Mouse (Mus musculus): ENCODE data around the gene Naa80. TPM values are rescaled to one million over a fixed set of nuclear protein-coding genes. Genes with fewer than 3 reads are reported as not detected.
A peak's percentile ranks its signal among the peaks of the same experiment; 100 is the strongest.

The Naa80 gene
- polyA plus RNA-seq, 1 experiment from 2014 or later = 15.1 TPM

DNA sequence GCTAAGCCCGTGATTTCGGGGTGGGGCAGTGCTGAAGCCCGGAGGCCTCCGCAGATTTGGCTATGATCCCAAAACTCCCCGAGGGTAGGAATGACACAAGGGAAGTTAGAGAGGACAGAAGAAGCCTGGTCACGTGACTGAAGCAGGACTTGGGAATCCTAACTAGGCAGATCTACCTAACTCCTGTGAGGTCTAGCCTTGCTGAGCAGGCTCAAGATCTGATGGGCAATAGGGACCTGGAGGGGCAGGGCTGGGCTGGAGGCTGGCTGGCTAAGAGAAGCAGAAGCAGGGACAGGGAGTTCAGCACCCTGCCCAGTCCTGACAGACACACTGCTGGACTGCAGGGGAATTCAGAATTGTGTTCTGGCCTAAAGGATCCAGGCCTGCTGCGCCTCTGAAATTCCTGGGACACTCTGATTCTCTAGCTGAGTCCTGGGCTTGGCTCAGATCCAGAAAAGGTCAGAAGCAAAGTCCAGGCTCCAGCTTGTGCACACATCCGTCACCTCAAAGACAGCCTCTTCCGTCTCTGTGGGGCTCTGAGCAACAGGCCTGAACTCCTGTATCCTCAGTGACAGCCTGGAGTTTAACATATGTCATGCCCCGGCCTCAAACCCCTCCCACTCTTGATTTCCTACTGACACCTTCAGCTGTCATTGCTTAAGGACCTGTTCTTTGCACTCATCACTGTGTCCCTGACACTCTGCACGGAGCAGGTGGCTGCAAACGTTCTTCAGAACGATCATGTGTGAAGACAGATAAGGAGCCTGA is 40.3 kb downstream of the Naa80 start:
- Histone ChIP-seq H3K27me3 (replicated peaks) (no peaks in the 10 kb centered on the region), H3K4me1 (replicated peaks) (peaks cover 29% of the 10 kb centered on the region), H3K36me3 (peaks cover 31% of the 10 kb centered on the region), H3K9me3 (no peaks in the 10 kb centered on the region), H3K4me2 (replicated peaks) (0 out of 2 replicates have a peak overlapping the region, but pooled peaks have one; percentile 1), H3K9ac (peak overlapping the region; percentile 10; the same call in 1 of the 2 replicates), H3K4me3 (replicated peaks) (no peak overlapping the region), H3K27ac (peak overlapping the region; percentile 87)
- 21% methylated on average over 13 of the region's 13 CpGs for WGBS
- ATAC-seq = peak; percentile 84

DNA sequence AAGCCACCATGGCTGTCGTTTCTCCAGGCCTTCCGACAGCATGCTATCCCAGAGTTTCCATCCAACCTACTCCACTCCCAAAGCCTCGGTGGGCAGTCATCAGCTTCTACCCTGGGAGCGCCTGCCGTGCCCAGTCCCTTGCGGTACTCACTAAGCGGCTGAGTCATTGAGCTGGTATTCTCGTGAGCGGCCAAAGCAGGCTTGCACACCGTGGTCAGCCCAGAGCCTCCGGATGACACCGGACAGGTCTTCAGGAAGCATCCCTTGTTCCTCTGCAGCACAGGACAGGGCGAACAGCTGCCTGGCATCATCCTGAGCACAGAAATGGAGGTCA is 40.8 kb downstream of the Naa80 start:
- H3K27ac ChIP-seq = peak overlapping the region; percentile 87
- H3K36me3 ChIP-seq = peaks cover 32% of the 10 kb centered on the region
- ATAC-seq = peak; percentile 27
- peaks cover 31% of the 10 kb centered on the region for H3K4me1 ChIP-seq (replicated peaks)
- no peaks in the 10 kb centered on the region for H3K27me3 ChIP-seq (replicated peaks)
- H3K4me2 ChIP-seq (replicated peaks) = no peak overlapping the region; the same call in 1 of the 2 replicates
- 54% methylated on average over 13 of the region's 13 CpGs for WGBS
- H3K4me3 ChIP-seq (replicated peaks) = no peak overlapping the region
- H3K9ac ChIP-seq = no peak overlapping the region
- H3K9me3 ChIP-seq = no peaks in the 10 kb centered on the region

DNA sequence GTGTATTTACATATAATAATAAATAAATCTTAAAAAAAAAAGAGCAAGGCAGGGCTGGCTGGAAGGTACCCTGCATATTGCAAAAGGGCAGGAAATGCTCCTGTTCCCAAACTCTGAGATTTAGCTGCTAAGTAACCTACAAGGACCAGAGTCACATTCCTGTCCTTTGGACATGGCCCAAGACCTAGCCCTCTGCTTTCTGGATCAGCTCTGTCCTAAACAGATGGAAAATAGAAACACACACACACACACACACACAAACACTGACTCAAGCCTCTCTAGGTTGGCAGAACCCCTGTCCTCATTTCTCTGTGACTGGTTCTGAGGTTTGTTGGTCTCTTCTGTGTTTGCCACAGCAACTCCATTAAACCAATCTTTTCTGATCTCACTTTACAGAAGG is 42.3 kb downstream of the Naa80 start:
- Histone ChIP-seq H3K4me1 (replicated peaks) (peaks cover 42% of the 10 kb centered on the region), H3K27ac (no peak overlapping the region), H3K27me3 (replicated peaks) (no peaks in the 10 kb centered on the region), H3K4me3 (replicated peaks) (no peak overlapping the region), H3K9me3 (no peaks in the 10 kb centered on the region), H3K9ac (no peak overlapping the region), H3K4me2 (replicated peaks) (no peak overlapping the region), H3K36me3 (peaks cover 23% of the 10 kb centered on the region)
- ATAC-seq = no peak

DNA sequence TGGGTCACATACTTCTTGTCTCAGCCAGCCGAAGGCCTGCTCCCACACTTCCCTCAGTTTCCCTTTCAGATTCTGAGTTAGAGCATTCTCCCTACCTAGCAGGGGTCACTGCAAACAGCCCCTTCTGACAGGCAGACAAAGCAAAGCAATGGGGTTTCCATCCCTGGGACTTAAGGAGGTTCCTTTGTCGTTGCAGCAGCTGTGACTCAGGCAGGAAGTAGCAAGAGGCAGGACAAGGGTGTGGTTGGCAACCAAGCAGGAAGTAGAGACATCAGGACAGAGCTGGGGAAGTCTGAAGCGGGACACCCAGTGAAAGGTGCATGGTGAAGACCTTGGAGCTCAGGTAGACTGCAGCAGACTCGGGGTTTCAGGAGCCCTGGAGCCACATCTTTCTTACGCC is 45.9 kb downstream of the Naa80 start:
- H3K27me3 ChIP-seq (replicated peaks) = no peaks in the 10 kb centered on the region
- H3K36me3 ChIP-seq = peaks cover 9% of the 10 kb centered on the region; the same call in 1 of the 2 replicates
- 0 out of 2 replicates have a peak overlapping the region, but pooled peaks have one; percentile 3 for H3K27ac ChIP-seq
- peaks cover 64% of the 10 kb centered on the region for H3K4me1 ChIP-seq (replicated peaks)
- H3K4me2 ChIP-seq (replicated peaks) = no peak overlapping the region
- H3K9ac ChIP-seq = no peak overlapping the region
- H3K9me3 ChIP-seq = no peaks in the 10 kb centered on the region
- ATAC-seq = 0 out of 2 replicates have a peak, but pooled peaks have one; percentile 22
- 64% methylated on average over 5 of the region's 5 CpGs for WGBS
- no peak overlapping the region for H3K4me3 ChIP-seq (replicated peaks)

DNA sequence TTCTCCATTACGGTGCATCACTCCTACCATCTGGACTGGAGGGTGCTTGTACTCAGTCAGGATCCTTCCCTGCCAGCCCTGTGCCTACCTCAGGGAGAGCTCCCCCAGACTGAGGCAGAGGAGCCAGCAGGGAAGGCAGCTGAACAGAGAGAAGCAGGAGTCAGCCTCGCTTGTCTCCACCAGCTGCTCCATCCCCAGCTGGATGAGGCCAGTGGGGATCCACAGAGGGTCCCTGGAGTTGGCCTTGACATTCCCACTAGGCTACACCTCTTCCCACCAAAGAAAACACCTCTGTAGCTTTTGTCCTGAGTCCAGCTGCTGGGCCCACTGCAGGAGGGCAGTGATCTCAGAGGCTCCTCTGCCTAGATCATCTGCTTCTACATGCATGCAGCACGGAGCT is 46.3 kb downstream of the Naa80 start:
- Histone ChIP-seq H3K9ac (no peak overlapping the region), H3K4me3 (replicated peaks) (no peak overlapping the region), H3K27ac (0 out of 2 replicates have a peak overlapping the region, but pooled peaks have one; percentile 3), H3K36me3 (peaks cover 5% of the 10 kb centered on the region; the same call in 1 of the 2 replicates), H3K4me1 (replicated peaks) (peaks cover 64% of the 10 kb centered on the region), H3K4me2 (replicated peaks) (no peak overlapping the region), H3K9me3 (no peaks in the 10 kb centered on the region), H3K27me3 (replicated peaks) (no peaks in the 10 kb centered on the region)
- ATAC-seq = no peak
- 82% methylated on average over 3 of the region's 3 CpGs for WGBS

DNA sequence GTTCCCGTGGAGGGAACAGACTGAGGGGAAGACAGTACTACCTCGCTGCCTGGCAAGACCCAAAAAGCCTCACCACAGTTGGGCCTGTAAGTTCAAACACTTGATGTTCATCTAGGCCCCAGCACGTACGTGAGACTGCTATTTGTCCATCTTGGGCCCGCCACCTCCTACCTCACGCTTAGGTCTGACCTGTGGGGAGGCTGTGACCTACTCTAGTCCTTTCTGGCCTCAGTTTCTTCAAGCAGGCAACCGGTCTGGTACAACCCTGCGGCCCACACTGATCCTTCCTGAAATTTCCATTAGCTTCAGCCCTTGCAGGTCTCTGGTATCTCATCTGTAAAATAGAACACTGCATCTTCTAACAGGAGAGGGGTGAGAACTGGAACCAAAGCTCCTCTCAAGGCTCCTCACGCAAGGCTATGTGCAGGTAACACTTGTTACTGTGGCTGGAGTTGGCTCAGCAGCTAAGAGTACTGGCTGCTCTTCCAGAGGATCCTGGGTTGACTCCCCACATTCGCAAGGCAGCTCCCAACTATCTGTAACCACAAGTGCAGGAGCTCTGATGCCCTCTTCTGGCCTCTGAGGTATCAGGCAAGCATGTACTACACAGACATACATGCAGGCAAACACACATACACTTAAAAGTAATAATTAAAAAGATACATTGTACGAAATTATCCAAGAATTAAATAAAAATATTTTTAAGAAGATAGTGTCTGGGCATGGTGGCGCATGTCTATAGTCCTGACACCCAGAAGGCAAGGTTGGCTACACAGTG is 46.9 kb downstream of the Naa80 start:
- H3K4me1 ChIP-seq (replicated peaks) = peaks cover 64% of the 10 kb centered on the region
- H3K27me3 ChIP-seq (replicated peaks) = no peaks in the 10 kb centered on the region
- no peaks in the 10 kb centered on the region for H3K9me3 ChIP-seq
- H3K4me3 ChIP-seq (replicated peaks) = no peak overlapping the region
- H3K9ac ChIP-seq = no peak overlapping the region
- no peak for ATAC-seq
- H3K4me2 ChIP-seq (replicated peaks) = no peak overlapping the region
- peak overlapping the region; percentile 3; the same call in 1 of the 2 replicates for H3K27ac ChIP-seq
- 89% methylated on average over 12 of the region's 12 CpGs for WGBS
- H3K36me3 ChIP-seq = peaks cover 3% of the 10 kb centered on the region; the same call in 1 of the 2 replicates

DNA sequence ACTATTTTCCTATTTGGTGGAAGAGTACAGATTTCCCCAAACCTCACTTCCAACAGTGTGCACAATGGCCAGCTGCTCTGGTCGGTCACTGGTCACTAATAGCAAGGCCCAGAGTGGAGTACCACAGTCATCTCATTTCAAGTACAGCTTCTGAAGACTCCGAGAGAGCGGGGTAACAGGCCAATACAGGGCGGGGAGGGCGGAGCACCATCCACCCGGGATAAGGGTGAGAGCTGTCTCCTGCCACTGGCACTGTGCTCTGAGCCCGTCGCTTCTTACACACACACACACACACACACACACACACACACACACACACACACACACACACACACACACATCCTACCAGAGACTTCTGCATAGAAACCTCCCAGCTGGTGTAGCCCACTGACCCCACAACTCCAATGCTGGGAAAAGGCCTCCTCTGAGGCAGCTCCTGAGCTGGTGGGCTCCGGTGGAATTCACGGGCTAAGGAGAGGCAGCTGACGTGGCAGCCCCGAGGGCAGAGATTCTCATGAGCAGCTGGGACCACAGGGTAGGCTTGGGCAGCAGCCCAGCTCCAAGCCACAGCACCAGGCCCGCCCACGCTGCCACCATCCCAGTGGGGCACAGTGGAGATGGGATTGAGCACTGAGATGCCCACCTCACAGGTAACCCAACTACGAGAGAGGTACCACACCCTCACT is 47.6 kb downstream of the Naa80 start:
- 41% methylated on average over 15 of the region's 15 CpGs for WGBS
- Histone ChIP-seq H3K4me3 (replicated peaks) (no peak overlapping the region), H3K36me3 (peaks cover 3% of the 10 kb centered on the region; the same call in 1 of the 2 replicates), H3K9ac (peak overlapping the region; percentile 23; the same call in 1 of the 2 replicates), H3K9me3 (no peaks in the 10 kb centered on the region), H3K4me1 (replicated peaks) (peaks cover 66% of the 10 kb centered on the region), H3K4me2 (replicated peaks) (peak overlapping the region; percentile 43), H3K27me3 (replicated peaks) (no peaks in the 10 kb centered on the region), H3K27ac (peak overlapping the region; percentile 72)
- ATAC-seq = peak; percentile 9; the same call in 1 of the 2 replicates

DNA sequence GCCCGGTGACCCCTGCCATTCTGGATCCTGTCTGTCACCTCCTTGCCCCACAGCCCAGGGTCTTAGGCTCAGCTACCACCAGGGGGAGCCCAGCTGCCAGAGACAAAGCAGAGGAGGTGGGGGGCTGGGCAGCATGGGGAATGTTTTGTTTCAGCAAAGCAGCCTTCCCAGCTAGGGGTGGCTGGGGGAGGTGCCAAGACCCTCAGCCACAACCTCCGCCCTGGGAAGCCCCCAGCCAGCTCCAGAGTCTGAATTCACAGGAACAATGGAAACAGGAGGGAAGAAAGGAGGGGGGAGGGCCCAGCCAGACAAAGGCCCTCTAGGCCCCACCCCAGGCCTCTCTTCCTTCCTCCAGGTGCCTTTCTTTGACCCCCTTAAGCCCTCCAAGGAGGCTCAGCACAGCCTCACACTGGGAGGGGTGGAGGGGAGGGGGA is 48.2 kb downstream of the Naa80 start:
- 0% methylated on average over 2 of the region's 2 CpGs for WGBS
- Histone ChIP-seq H3K4me1 (replicated peaks) (peaks cover 71% of the 10 kb centered on the region), H3K9me3 (no peaks in the 10 kb centered on the region), H3K27me3 (replicated peaks) (no peaks in the 10 kb centered on the region), H3K4me2 (replicated peaks) (peak overlapping the region; percentile 43), H3K36me3 (peaks cover 3% of the 10 kb centered on the region; the same call in 1 of the 2 replicates), H3K4me3 (replicated peaks) (no peak overlapping the region), H3K27ac (peak overlapping the region; percentile 72), H3K9ac (peak overlapping the region; percentile 23; the same call in 1 of the 2 replicates)
- peak; percentile 62 for ATAC-seq

DNA sequence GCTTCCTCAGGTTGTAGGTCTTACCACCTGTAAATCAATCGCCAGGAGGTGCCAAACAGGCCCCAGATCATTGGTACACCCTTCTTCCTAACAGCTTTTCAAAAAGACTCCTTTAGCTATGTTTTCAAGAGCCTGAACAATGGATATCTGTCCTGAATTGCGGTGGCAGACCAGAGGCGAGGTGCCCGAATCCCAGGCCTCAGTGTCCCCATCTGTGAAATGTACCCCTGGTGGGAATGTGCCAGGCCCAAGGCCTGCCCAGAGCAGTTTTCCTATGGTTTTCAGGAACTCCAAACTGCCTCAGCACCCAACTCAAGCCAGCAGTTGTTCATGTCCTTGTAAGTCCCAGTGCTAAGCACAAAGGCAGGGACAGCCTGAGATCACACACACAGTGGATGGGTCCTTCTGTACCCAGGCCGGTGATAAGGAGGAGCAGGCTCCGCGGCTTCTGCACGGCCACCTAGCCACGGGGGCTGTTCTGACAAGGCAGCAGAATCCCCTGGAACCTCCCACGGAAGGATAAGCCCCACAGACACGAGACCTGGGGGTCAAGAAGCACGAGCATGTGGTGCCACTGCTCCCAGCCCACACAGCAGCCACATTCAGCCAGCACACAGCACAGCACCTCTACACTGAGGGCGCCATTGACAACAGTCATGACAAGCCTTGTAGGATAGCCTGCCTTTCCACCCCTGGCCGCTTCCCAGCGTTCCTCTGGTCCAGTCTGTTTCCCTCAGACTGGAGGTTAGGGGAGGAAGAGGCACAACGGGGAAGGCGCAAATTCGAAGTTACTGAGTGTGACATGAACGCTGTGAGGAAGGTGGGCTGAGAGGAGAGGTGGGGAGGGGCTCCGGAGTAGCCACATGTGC is 48.9 kb downstream of the Naa80 start:
- H3K4me3 ChIP-seq (replicated peaks) = no peak overlapping the region
- H3K27me3 ChIP-seq (replicated peaks) = no peaks in the 10 kb centered on the region
- H3K27ac ChIP-seq = peak overlapping the region; percentile 72
- 43% methylated on average over 20 of the region's 20 CpGs for WGBS
- peak overlapping the region; percentile 43; the same call in 1 of the 2 replicates for H3K4me2 ChIP-seq (replicated peaks)
- peak overlapping the region; percentile 23 for H3K9ac ChIP-seq
- H3K36me3 ChIP-seq = 0 out of 2 replicates have a peak, but pooled peaks cover 7% of the 10 kb centered on the region
- no peaks in the 10 kb centered on the region for H3K9me3 ChIP-seq
- no peak for ATAC-seq
- H3K4me1 ChIP-seq (replicated peaks) = peaks cover 79% of the 10 kb centered on the region

DNA sequence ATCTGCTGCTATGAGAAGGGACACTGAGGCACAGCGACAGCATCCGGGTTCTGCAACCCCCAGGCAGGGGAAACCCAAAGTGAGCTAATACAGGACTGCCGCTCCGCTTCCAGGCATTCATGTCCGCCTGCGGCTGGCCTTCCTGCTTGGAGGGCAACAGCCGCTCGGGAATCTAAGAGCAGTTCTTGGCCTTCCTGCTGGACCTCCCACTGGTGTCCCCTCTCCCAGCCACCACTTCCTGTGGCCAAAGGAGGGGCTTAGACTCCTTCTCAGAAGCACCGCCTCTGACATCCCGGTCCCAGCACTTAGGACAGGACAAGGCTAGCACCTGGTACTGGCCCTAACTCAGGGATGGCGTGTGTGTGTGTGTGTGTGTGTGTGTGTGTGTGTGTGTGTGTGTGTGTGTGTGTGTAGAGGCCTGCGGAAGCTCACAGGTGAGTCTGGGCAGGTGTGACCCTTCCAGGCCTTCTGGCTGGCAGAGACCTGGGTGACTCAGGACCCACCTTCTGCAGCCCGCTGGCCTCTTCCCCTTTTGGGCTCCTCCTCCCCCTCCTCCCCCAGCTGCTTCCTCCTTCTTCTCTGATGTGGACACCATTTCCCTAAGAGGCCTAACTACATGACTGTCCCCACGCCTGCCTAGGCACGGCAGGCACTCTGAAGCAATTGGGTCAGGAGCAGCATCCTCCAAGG is 50.2 kb downstream of the Naa80 start:
- Histone ChIP-seq H3K4me1 (replicated peaks) (peaks cover 84% of the 10 kb centered on the region), H3K36me3 (0 out of 2 replicates have a peak, but pooled peaks cover 7% of the 10 kb centered on the region), H3K9me3 (no peaks in the 10 kb centered on the region), H3K9ac (peak overlapping the region; percentile 23), H3K4me2 (replicated peaks) (peak overlapping the region; percentile 38), H3K4me3 (replicated peaks) (no peak overlapping the region), H3K27me3 (replicated peaks) (no peaks in the 10 kb centered on the region), H3K27ac (peak overlapping the region; percentile 72)
- WGBS = 48% methylated on average over 15 of the region's 15 CpGs
- no peak for ATAC-seq

DNA sequence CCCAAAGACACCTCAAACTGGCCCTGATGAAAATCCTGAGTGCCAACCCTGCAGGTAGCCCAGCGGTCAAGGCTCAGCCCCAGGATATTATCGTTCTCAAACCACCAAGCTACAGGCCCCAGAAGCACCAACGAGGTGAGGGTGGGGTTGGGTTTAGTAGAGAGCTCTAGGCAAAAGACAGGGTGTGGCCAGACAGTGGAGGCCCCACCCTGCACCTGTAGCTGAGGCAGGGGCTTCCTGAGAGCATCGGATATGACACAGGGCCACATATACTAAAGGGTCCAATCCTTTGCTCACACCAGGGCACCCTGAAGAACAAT is 50.7 kb downstream of the Naa80 start:
- H3K36me3 ChIP-seq = 0 out of 2 replicates have a peak, but pooled peaks cover 7% of the 10 kb centered on the region
- H3K27me3 ChIP-seq (replicated peaks) = no peaks in the 10 kb centered on the region
- ATAC-seq = no peak
- H3K27ac ChIP-seq = peak overlapping the region; percentile 72
- WGBS = 30% methylated on average over 4 of the region's 4 CpGs
- peak overlapping the region; percentile 14; the same call in 1 of the 2 replicates for H3K9ac ChIP-seq
- H3K4me2 ChIP-seq (replicated peaks) = peak overlapping the region; percentile 38
- peaks cover 84% of the 10 kb centered on the region for H3K4me1 ChIP-seq (replicated peaks)
- H3K9me3 ChIP-seq = no peaks in the 10 kb centered on the region
- no peak overlapping the region for H3K4me3 ChIP-seq (replicated peaks)
